In the genomic region with DNA sequence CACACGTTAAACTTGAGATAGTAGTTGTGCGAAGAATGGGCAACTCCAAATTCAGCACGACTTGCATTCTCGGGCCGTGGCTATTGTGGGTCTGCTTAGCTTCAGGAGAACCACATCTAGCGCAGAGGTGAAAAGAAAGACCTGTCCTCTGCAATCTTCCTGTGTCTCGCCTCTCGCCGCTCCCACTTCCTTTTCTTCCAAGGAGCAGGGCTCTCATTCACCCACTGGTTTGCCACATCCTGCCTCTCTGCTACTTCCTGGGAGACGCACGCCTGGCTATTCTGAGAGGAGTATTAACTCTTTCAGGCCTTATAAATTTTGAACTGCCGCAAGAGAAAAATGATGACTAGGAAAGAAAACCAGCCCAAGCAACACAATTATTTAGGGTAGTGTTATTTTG, we compare ENCODE assay signal across 10 mouse cellular contexts. TPM values are rescaled to one million over a fixed set of nuclear protein-coding genes. Genes with fewer than 3 reads are reported as not detected.
DNase-seq lines count a peak whose midpoint lies in the region.
"Had no signal": no experiment of that assay in that cellular context is flagged by ENCODE, and none has a peak within 500 bp of the region (broad histone marks: within the 10 kb centered on the region; RNA-seq: fewer than 3 reads in every experiment).

No protein-coding gene starts in this region.

- DNase-seq in 416B (ENCODE audit: low read depth): peak; percentile 43
- peak; percentile 35 for DNase-seq in CD4-positive, CD25-positive, alpha-beta regulatory T cell, adult 2 months (ENCODE audit: low read depth, low spot score)
- DNase-seq in induced T-regulatory cell, adult 2 months (ENCODE audit: low read depth): peak; percentile 40
- DNase-seq in natural killer cell, adult 2 months (ENCODE audit: low spot score in 2 of 2): peak; percentile 5 to 14
- DNase-seq in adrenal gland, adult 18-20 months (ENCODE audit: low spot score in 2 of 2): no peak
- DNase-seq in kidney, adult 9 months: no peak
- DNase-seq in left cerebral cortex, adult 8-10 months (ENCODE audit: low spot score in 2 of 2): no peak
- DNase-seq: cerebellum, adult 8-10 months; gastrocnemius, postnatal 25 days; kidney, adult 8-10 months had no signal

RNA-seq across cellular contexts. Expression of gene Uchl4, which starts 7.3 kb away (rescaled TPM):
- 1 to 10 TPM; 2.2 to 2.8 TPM for total RNA-seq in adrenal gland, adult 18-20 months (2021)
- 1 to 10 TPM; 1.9 to 2.9 (median 2.5) TPM for total RNA-seq in left cerebral cortex, adult 8-10 months (2022)

RNA-seq across cellular contexts. Expression of gene Map2k1, which starts 25.7 kb away (rescaled TPM):
- 10 to 100 TPM; 81.5 to 83.4 TPM for total RNA-seq in adrenal gland, adult 18-20 months (2021)
- 100 to 1,000 TPM; 274 to 294 (median 288) TPM for total RNA-seq in left cerebral cortex, adult 8-10 months (2022)

RNA-seq across cellular contexts. Expression of gene Snapc5, which starts 48.7 kb away (rescaled TPM):
- 10 to 100 TPM; 23.2 to 25.0 TPM for total RNA-seq in adrenal gland, adult 18-20 months (2021)
- total RNA-seq in left cerebral cortex, adult 8-10 months (2022): 10 to 100 TPM; 18.7 to 25.0 (median 23.0) TPM

RNA-seq across cellular contexts. Expression of gene Tipin, which starts 53.6 kb away (rescaled TPM):
- total RNA-seq in adrenal gland, adult 18-20 months (2021): 10 to 100 TPM in 1 of 2 experiments, 1 to 10 TPM in 1; 7.7 to 11.9 TPM
- total RNA-seq in left cerebral cortex, adult 8-10 months (2022): 10 to 100 TPM; 19.5 to 24.7 (median 21.5) TPM

RNA-seq across cellular contexts. Expression of gene Rpl4, which starts 54.6 kb away (rescaled TPM):
- 100 to 1,000 TPM; 867 to 950 TPM for total RNA-seq in adrenal gland, adult 18-20 months (2021)
- total RNA-seq in left cerebral cortex, adult 8-10 months (2022): 100 to 1,000 TPM; 558 to 632 (median 593) TPM

Comparison
In these comparisons a context has a peak if more than half of its experiments do, and no peak if none do; other contexts are left out.
1. DNase-seq: peak in 416B (single experiment), CD4-positive, CD25-positive, alpha-beta regulatory T cell, adult 2 months (single experiment), induced T-regulatory cell, adult 2 months (single experiment) and natural killer cell, adult 2 months (2 of 2); none in adrenal gland, adult 18-20 months (0 of 2), kidney, adult 9 months (single experiment) and left cerebral cortex, adult 8-10 months (0 of 2).